Mouse (Mus musculus): ENCODE data around the gene Fam169a. TPM values are rescaled to one million over a fixed set of nuclear protein-coding genes. Genes with fewer than 3 reads are reported as not detected.

The Fam169a gene
- total and polyA plus RNA-seq, 2 experiments from 2014 or later: 2.0 to 2.3 TPM

- Histone ChIP-seq H3K27ac (ENCODE audit: low read depth) (no peak overlapping the region), H3K36me3 (replicated peaks; ENCODE audit: control insufficient read depth, insufficient read depth, low read length) (no peaks in the 10 kb centered on the region), H3K9me3 (replicated peaks; ENCODE audit: control insufficient read depth, low read length) (no peaks in the 10 kb centered on the region), H3K4me2 (ENCODE audit: low read depth, low read length) (no peak overlapping the region), H3K9ac (replicated peaks; ENCODE audit: low read depth, low read length) (no peak overlapping the region), H3K4me3 (ENCODE audit: low read depth, low read length) (no peak overlapping the region), H3K27me3 (ENCODE audit: control insufficient read depth, insufficient read depth, low read length) (no peaks in the 10 kb centered on the region), H3K4me1 (ENCODE audit: control insufficient read depth, insufficient read depth) (no peaks in the 10 kb centered on the region)
- ATAC-seq (ENCODE audit: insufficient read depth, low read depth): no peak
- 68% methylated on average over 2 of the region's 2 CpGs for WGBS
- no peak for DNase-seq (ENCODE audit: low spot score)
- TF ChIP-seq EP300 (IDR thresholded peaks at IDR 0.05; ENCODE audit: low read depth): no peak
- no peak for TF ChIP-seq CTCF (IDR thresholded peaks at IDR 0.05; ENCODE audit: low read depth)
Observed at GRCm38 (mm10) chr13:97080201-97080600, 13.1 kb downstream of the Fam169a start.

DNA sequence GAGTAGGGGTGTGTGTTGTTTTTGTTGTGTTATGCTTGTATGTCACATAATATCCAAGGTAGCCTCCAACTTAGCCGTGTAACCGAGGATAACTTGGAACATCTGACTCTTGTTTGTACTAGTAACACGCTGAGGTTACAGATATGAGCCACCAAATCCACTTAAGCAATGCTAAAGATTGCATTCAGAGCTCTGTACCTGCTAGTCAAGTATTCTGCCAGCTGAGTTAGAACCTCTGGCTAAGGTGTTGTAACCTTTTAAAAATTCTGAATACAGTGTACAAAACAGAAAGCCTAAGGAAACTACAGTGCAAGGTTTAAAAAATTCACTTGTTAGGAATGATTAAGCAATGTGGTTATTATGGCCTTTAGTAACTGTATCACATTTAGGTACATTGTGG lies 13.5 kb downstream of the Fam169a start:
- DNase-seq (ENCODE audit: low spot score) (no peak), ATAC-seq (ENCODE audit: insufficient read depth, low read depth) (no peak)
- H3K27me3 ChIP-seq (ENCODE audit: control insufficient read depth, insufficient read depth, low read length): no peaks in the 10 kb centered on the region
- 60% methylated on average over 3 of the region's 3 CpGs for WGBS
- H3K9ac ChIP-seq (replicated peaks; ENCODE audit: low read depth, low read length): no peak overlapping the region
- no peak overlapping the region for H3K4me3 ChIP-seq (ENCODE audit: low read depth, low read length)
- no peaks in the 10 kb centered on the region for H3K36me3 ChIP-seq (replicated peaks; ENCODE audit: control insufficient read depth, insufficient read depth, low read length)
- no peaks in the 10 kb centered on the region for H3K4me1 ChIP-seq (ENCODE audit: control insufficient read depth, insufficient read depth)
- TF ChIP-seq CTCF (IDR thresholded peaks at IDR 0.05; ENCODE audit: low read depth) (no peak), EP300 (IDR thresholded peaks at IDR 0.05; ENCODE audit: low read depth) (no peak)
- H3K4me2 ChIP-seq (ENCODE audit: low read depth, low read length): no peak overlapping the region
- no peak overlapping the region for H3K27ac ChIP-seq (ENCODE audit: low read depth)
- no peaks in the 10 kb centered on the region for H3K9me3 ChIP-seq (replicated peaks; ENCODE audit: control insufficient read depth, low read length)

GRCm38 (mm10) chr13:97082432-97082831 lies 15.3 kb downstream of the Fam169a start:
- no peak overlapping the region for H3K4me3 ChIP-seq (ENCODE audit: low read depth, low read length)
- H3K4me1 ChIP-seq (ENCODE audit: control insufficient read depth, insufficient read depth): no peaks in the 10 kb centered on the region
- ATAC-seq (ENCODE audit: insufficient read depth, low read depth) (no peak), DNase-seq (ENCODE audit: low spot score) (no peak)
- no peak overlapping the region for H3K4me2 ChIP-seq (ENCODE audit: low read depth, low read length)
- no peaks in the 10 kb centered on the region for H3K27me3 ChIP-seq (ENCODE audit: control insufficient read depth, insufficient read depth, low read length)
- no peak overlapping the region for H3K27ac ChIP-seq (ENCODE audit: low read depth)
- H3K9me3 ChIP-seq (replicated peaks; ENCODE audit: control insufficient read depth, low read length): no peaks in the 10 kb centered on the region
- WGBS: 83% methylated on average over 7 of the region's 7 CpGs
- TF ChIP-seq EP300 (IDR thresholded peaks at IDR 0.05; ENCODE audit: low read depth) (no peak), CTCF (IDR thresholded peaks at IDR 0.05; ENCODE audit: low read depth) (no peak)
- no peaks in the 10 kb centered on the region for H3K36me3 ChIP-seq (replicated peaks; ENCODE audit: control insufficient read depth, insufficient read depth, low read length)
- no peak overlapping the region for H3K9ac ChIP-seq (replicated peaks; ENCODE audit: low read depth, low read length)

GRCm38 (mm10) chr13:97086316-97086715 lies 19.2 kb downstream of the Fam169a start:
- no peak for ATAC-seq (ENCODE audit: insufficient read depth, low read depth)
- no peaks in the 10 kb centered on the region for H3K36me3 ChIP-seq (replicated peaks; ENCODE audit: control insufficient read depth, insufficient read depth, low read length)
- no peaks in the 10 kb centered on the region for H3K4me1 ChIP-seq (ENCODE audit: control insufficient read depth, insufficient read depth)

DNA sequence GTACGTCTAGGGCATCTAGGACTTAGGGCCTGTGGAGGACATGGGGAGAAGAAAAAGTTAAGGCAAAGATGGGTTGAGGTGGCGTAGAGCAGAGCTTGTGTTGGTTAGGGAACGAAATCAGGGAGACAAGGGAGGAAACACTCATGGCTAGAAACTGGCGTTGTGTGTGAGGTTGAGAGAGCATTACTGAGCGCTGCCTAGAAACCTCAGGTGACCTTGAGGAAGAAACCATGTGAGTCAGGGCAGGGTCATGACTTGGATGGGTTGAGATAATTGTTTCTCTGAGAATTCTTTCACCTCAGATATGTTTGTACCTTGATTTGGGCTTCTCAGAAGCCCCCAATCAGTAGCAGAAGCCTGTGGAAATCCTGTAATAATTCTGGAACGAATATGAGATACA lies 20.3 kb downstream of the Fam169a start:
- DNase-seq (ENCODE audit: low spot score) (no peak), ATAC-seq (ENCODE audit: insufficient read depth, low read depth) (no peak)
- H3K4me3 ChIP-seq (ENCODE audit: low read depth, low read length): no peak overlapping the region
- H3K27me3 ChIP-seq (ENCODE audit: control insufficient read depth, insufficient read depth, low read length): no peaks in the 10 kb centered on the region
- H3K9me3 ChIP-seq (replicated peaks; ENCODE audit: control insufficient read depth, low read length): no peaks in the 10 kb centered on the region
- TF ChIP-seq EP300 (IDR thresholded peaks at IDR 0.05; ENCODE audit: low read depth): no peak
- no peak for TF ChIP-seq CTCF (IDR thresholded peaks at IDR 0.05; ENCODE audit: low read depth)
- H3K4me1 ChIP-seq (ENCODE audit: control insufficient read depth, insufficient read depth): no peaks in the 10 kb centered on the region
- WGBS: 90% methylated on average over 6 of the region's 6 CpGs
- H3K9ac ChIP-seq (replicated peaks; ENCODE audit: low read depth, low read length): no peak overlapping the region
- H3K27ac ChIP-seq (ENCODE audit: low read depth): no peak overlapping the region
- no peak overlapping the region for H3K4me2 ChIP-seq (ENCODE audit: low read depth, low read length)
- H3K36me3 ChIP-seq (replicated peaks; ENCODE audit: control insufficient read depth, insufficient read depth, low read length): no peaks in the 10 kb centered on the region

More at GRCm38 (mm10) chr13:97086316-97086715, 19.2 kb downstream of the Fam169a start:
- DNase-seq (ENCODE audit: low spot score): no peak
- Histone ChIP-seq H3K27me3 (ENCODE audit: control insufficient read depth, insufficient read depth, low read length) (no peaks in the 10 kb centered on the region), H3K4me3 (ENCODE audit: low read depth, low read length) (no peak overlapping the region), H3K9me3 (replicated peaks; ENCODE audit: control insufficient read depth, low read length) (no peaks in the 10 kb centered on the region), H3K9ac (replicated peaks; ENCODE audit: low read depth, low read length) (no peak overlapping the region), H3K27ac (ENCODE audit: low read depth) (no peak overlapping the region), H3K4me2 (ENCODE audit: low read depth, low read length) (no peak overlapping the region)
- TF ChIP-seq EP300 (IDR thresholded peaks at IDR 0.05; ENCODE audit: low read depth) (no peak), CTCF (IDR thresholded peaks at IDR 0.05; ENCODE audit: low read depth) (no peak)
- WGBS: 54% methylated on average over 8 of the region's 9 CpGs

DNA sequence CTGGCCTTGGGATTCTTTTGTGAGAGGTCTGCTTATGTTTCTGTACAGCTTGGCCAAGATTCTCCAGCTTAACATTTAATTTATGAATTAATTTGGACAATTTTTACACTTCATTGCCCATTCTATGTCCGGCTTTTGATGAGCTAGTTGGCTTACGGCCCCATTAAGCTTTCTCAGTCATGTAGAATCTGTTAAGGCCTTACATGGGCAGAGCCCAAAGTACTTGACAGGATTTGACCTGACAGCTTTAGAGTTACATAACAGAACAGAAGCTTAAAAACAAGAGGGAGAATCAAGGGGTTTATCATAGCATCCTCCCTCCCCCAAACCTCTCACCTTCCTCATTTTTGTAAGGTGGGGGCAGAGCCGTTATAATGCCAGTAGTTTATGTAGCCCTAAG lies 21.1 kb downstream of the Fam169a start:
- no peak for ATAC-seq (ENCODE audit: insufficient read depth, low read depth)
- no peak overlapping the region for H3K4me3 ChIP-seq (ENCODE audit: low read depth, low read length)
- no peaks in the 10 kb centered on the region for H3K36me3 ChIP-seq (replicated peaks; ENCODE audit: control insufficient read depth, insufficient read depth, low read length)
- H3K4me2 ChIP-seq (ENCODE audit: low read depth, low read length): no peak overlapping the region
- no peak overlapping the region for H3K9ac ChIP-seq (replicated peaks; ENCODE audit: low read depth, low read length)
- DNase-seq (ENCODE audit: low spot score): no peak
- H3K27me3 ChIP-seq (ENCODE audit: control insufficient read depth, insufficient read depth, low read length): no peaks in the 10 kb centered on the region
- H3K4me1 ChIP-seq (ENCODE audit: control insufficient read depth, insufficient read depth): no peaks in the 10 kb centered on the region
- H3K9me3 ChIP-seq (replicated peaks; ENCODE audit: control insufficient read depth, low read length): no peaks in the 10 kb centered on the region
- 92% methylated on average over 3 of the region's 3 CpGs for whole genome bisulfite sequencing
- no peak overlapping the region for H3K27ac ChIP-seq (ENCODE audit: low read depth)
- TF ChIP-seq CTCF (IDR thresholded peaks at IDR 0.05; ENCODE audit: low read depth) (no peak), EP300 (IDR thresholded peaks at IDR 0.05; ENCODE audit: low read depth) (no peak)
